Mouse (Mus musculus): ENCODE measurements around the gene Rps19. TPM values are rescaled to one million over a fixed set of nuclear protein-coding genes. Genes with fewer than 3 reads are reported as not detected.

Gene Rps19
- polyA plus RNA-seq, 1 experiment from 2014 or later: 2,343 TPM

- H3K27me3 ChIP-seq: no peaks in the 10 kb centered on the region
- 91% methylated on average over 5 of the region's 5 CpGs for WGBS
- no peaks in the 10 kb centered on the region for H3K9me3 ChIP-seq
- H3K4me1 ChIP-seq (replicated peaks): peaks cover under 1% of the 10 kb centered on the region; the same call in 1 of the 2 replicates
- H3K4me2 ChIP-seq: no peak overlapping the region
- ATAC-seq (ENCODE audit: insufficient number of reproducible peaks, insufficient read depth, low FRiP score, low TSS enrichment, low read depth): no peak
- H3K36me3 ChIP-seq: no peaks in the 10 kb centered on the region
- no peak overlapping the region for H3K9ac ChIP-seq (replicated peaks)
- H3K4me3 ChIP-seq (replicated peaks): no peak overlapping the region
- no peak overlapping the region for H3K27ac ChIP-seq
These were observed 32.4 kb upstream of the Rps19 start for GRCm38 (mm10) chr7:24851596-24852325.

GRCm38 (mm10) chr7:24852557-24853232, 31.5 kb upstream of the Rps19 start:
- H3K4me2 ChIP-seq: no peak overlapping the region
- no peak overlapping the region for H3K4me3 ChIP-seq (replicated peaks)
- H3K9me3 ChIP-seq: no peaks in the 10 kb centered on the region
- no peaks in the 10 kb centered on the region for H3K27me3 ChIP-seq
- H3K36me3 ChIP-seq: no peaks in the 10 kb centered on the region
- ATAC-seq (ENCODE audit: insufficient number of reproducible peaks, insufficient read depth, low FRiP score, low TSS enrichment, low read depth): no peak
- no peaks in the 10 kb centered on the region; the same call in 1 of the 2 replicates for H3K4me1 ChIP-seq (replicated peaks)
- no peak overlapping the region for H3K9ac ChIP-seq (replicated peaks)
- 83% methylated on average over 8 of the region's 8 CpGs for WGBS
- no peak overlapping the region for H3K27ac ChIP-seq

GRCm38 (mm10) chr7:24853233-24853563, 31.0 kb upstream of the Rps19 start:
- Histone ChIP-seq H3K9me3 (no peaks in the 10 kb centered on the region), H3K4me3 (replicated peaks) (no peak overlapping the region), H3K9ac (replicated peaks) (no peak overlapping the region), H3K4me2 (no peak overlapping the region), H3K4me1 (replicated peaks) (no peaks in the 10 kb centered on the region; the same call in 1 of the 2 replicates), H3K27ac (0 out of 2 replicates have a peak overlapping the region, but pooled peaks have one; percentile 56), H3K27me3 (no peaks in the 10 kb centered on the region), H3K36me3 (no peaks in the 10 kb centered on the region)
- ATAC-seq (ENCODE audit: insufficient number of reproducible peaks, insufficient read depth, low FRiP score, low TSS enrichment, low read depth): no peak

GRCm38 (mm10) chr7:24853695-24854094, 30.5 kb upstream of the Rps19 start:
- H3K9ac ChIP-seq (replicated peaks): peak overlapping the region; percentile 24

GRCm38 (mm10) chr7:24856460-24857120, 27.6 kb upstream of the Rps19 start:
- H3K4me2 ChIP-seq: no peak overlapping the region
- no peaks in the 10 kb centered on the region for H3K9me3 ChIP-seq
- no peak overlapping the region for H3K9ac ChIP-seq (replicated peaks)
- H3K36me3 ChIP-seq: no peaks in the 10 kb centered on the region
- H3K27ac ChIP-seq: no peak overlapping the region
- no peak for ATAC-seq (ENCODE audit: insufficient number of reproducible peaks, insufficient read depth, low FRiP score, low TSS enrichment, low read depth)
- no peak overlapping the region for H3K4me3 ChIP-seq (replicated peaks)
- H3K4me1 ChIP-seq (replicated peaks): no peaks in the 10 kb centered on the region; the same call in 1 of the 2 replicates
- H3K27me3 ChIP-seq: no peaks in the 10 kb centered on the region
- WGBS: 60% methylated on average over 6 of the region's 6 CpGs

More at GRCm38 (mm10) chr7:24853695-24854094, 30.5 kb upstream of the Rps19 start:
- 33% methylated on average over 7 of the region's 7 CpGs for WGBS
- ATAC-seq (ENCODE audit: insufficient number of reproducible peaks, insufficient read depth, low FRiP score, low TSS enrichment, low read depth): no peak
- H3K36me3 ChIP-seq: no peaks in the 10 kb centered on the region
- H3K4me3 ChIP-seq (replicated peaks): no peak overlapping the region
- H3K27ac ChIP-seq: peak overlapping the region; percentile 56; the same call in 1 of the 2 replicates
- no peaks in the 10 kb centered on the region for H3K27me3 ChIP-seq
- no peaks in the 10 kb centered on the region for H3K9me3 ChIP-seq
- H3K4me2 ChIP-seq: peak overlapping the region; percentile 24; the same call in 1 of the 2 replicates
- H3K4me1 ChIP-seq (replicated peaks): no peaks in the 10 kb centered on the region; the same call in 1 of the 2 replicates

- H3K4me1 ChIP-seq (replicated peaks): no peaks in the 10 kb centered on the region
- H3K27me3 ChIP-seq: no peaks in the 10 kb centered on the region
- no peaks in the 10 kb centered on the region for H3K36me3 ChIP-seq
- H3K9me3 ChIP-seq: no peaks in the 10 kb centered on the region
- no peak overlapping the region for H3K27ac ChIP-seq
- no peak for ATAC-seq (ENCODE audit: insufficient number of reproducible peaks, insufficient read depth, low FRiP score, low TSS enrichment, low read depth)
- H3K4me3 ChIP-seq (replicated peaks): no peak overlapping the region
- 66% methylated on average over 5 of the region's 5 CpGs for whole genome bisulfite sequencing
- H3K4me2 ChIP-seq: no peak overlapping the region
- H3K9ac ChIP-seq (replicated peaks): no peak overlapping the region
These were observed 24.9 kb upstream of the Rps19 start for GRCm38 (mm10) chr7:24859234-24859633.

GRCm38 (mm10) chr7:24861913-24862312, 22.3 kb upstream of the Rps19 start, which contains the start of gene Gm9844:
Gene Gm9844 (plus strand): TSS chr7:24862213.
- no peaks in the 10 kb centered on the region for H3K4me1 ChIP-seq (replicated peaks)
- no peak within 1 kb of the TSS for H3K27ac ChIP-seq
- WGBS: 88% methylated on average over 7 of the region's 7 CpGs
- H3K4me2 ChIP-seq: no peak within 1 kb of the TSS
- no peaks in the 10 kb centered on the region for H3K36me3 ChIP-seq
- no peaks in the 10 kb centered on the region for H3K9me3 ChIP-seq
- no peak for ATAC-seq (ENCODE audit: insufficient number of reproducible peaks, insufficient read depth, low FRiP score, low TSS enrichment, low read depth)
- no peak within 1 kb of the TSS for H3K4me3 ChIP-seq (replicated peaks)
- 0 out of 2 replicates have a peak, but pooled peaks cover 5% of the 10 kb centered on the region for H3K27me3 ChIP-seq
- no peak within 1 kb of the TSS for H3K9ac ChIP-seq (replicated peaks)

- WGBS: 87% methylated on average over 4 of the region's 4 CpGs
- no peak overlapping the region for H3K27ac ChIP-seq
- ATAC-seq (ENCODE audit: insufficient number of reproducible peaks, insufficient read depth, low FRiP score, low TSS enrichment, low read depth): no peak
- no peak overlapping the region for H3K4me3 ChIP-seq (replicated peaks)
- H3K4me2 ChIP-seq: no peak overlapping the region
- no peaks in the 10 kb centered on the region for H3K36me3 ChIP-seq
- no peaks in the 10 kb centered on the region for H3K4me1 ChIP-seq (replicated peaks)
- H3K27me3 ChIP-seq: 0 out of 2 replicates have a peak, but pooled peaks cover 5% of the 10 kb centered on the region
- H3K9ac ChIP-seq (replicated peaks): no peak overlapping the region
- no peaks in the 10 kb centered on the region for H3K9me3 ChIP-seq
These were observed 21.3 kb upstream of the Rps19 start for GRCm38 (mm10) chr7:24862853-24863252.

GRCm38 (mm10) chr7:24864156-24864555, 20.0 kb upstream of the Rps19 start:
- WGBS: 36% methylated on average over 6 of the region's 6 CpGs
- no peak for ATAC-seq (ENCODE audit: insufficient number of reproducible peaks, insufficient read depth, low FRiP score, low TSS enrichment, low read depth)
- no peaks in the 10 kb centered on the region for H3K4me1 ChIP-seq (replicated peaks)
- H3K9ac ChIP-seq (replicated peaks): no peak overlapping the region
- no peak overlapping the region for H3K27ac ChIP-seq
- H3K36me3 ChIP-seq: no peaks in the 10 kb centered on the region
- H3K4me3 ChIP-seq (replicated peaks): no peak overlapping the region
- H3K4me2 ChIP-seq: no peak overlapping the region
- peaks cover 11% of the 10 kb centered on the region; the same call in 1 of the 2 replicates for H3K27me3 ChIP-seq
- H3K9me3 ChIP-seq: no peaks in the 10 kb centered on the region

- Histone ChIP-seq H3K4me2 (no peak overlapping the region), H3K9ac (replicated peaks) (no peak overlapping the region), H3K4me3 (replicated peaks) (no peak overlapping the region), H3K9me3 (peaks cover 7% of the 10 kb centered on the region; the same call in 1 of the 2 replicates), H3K27ac (no peak overlapping the region), H3K4me1 (replicated peaks) (no peaks in the 10 kb centered on the region), H3K27me3 (peaks cover 24% of the 10 kb centered on the region), H3K36me3 (no peaks in the 10 kb centered on the region)
- 64% methylated on average over 17 of the region's 17 CpGs for WGBS
- ATAC-seq (ENCODE audit: insufficient number of reproducible peaks, insufficient read depth, low FRiP score, low TSS enrichment, low read depth): no peak
These were observed 15.1 kb upstream of the Rps19 start for GRCm38 (mm10) chr7:24869080-24869479.

- H3K4me1 ChIP-seq (replicated peaks): no peaks in the 10 kb centered on the region
- no peak within 1 kb of the TSS for H3K4me3 ChIP-seq (replicated peaks)
- H3K9ac ChIP-seq (replicated peaks): no peak within 1 kb of the TSS
- no peaks in the 10 kb centered on the region for H3K36me3 ChIP-seq
- 47% methylated on average over 41 of the region's 41 CpGs for WGBS
- H3K9me3 ChIP-seq: peaks cover 7% of the 10 kb centered on the region; the same call in 1 of the 2 replicates
- H3K4me2 ChIP-seq: no peak within 1 kb of the TSS
- no peak within 1 kb of the TSS for H3K27ac ChIP-seq
- ATAC-seq (ENCODE audit: insufficient number of reproducible peaks, insufficient read depth, low FRiP score, low TSS enrichment, low read depth): no peak
- H3K27me3 ChIP-seq: peaks cover 24% of the 10 kb centered on the region
These were observed 14.5 kb upstream of the Rps19 start, which contains the start of the genes Lypd4 and Dmrtc2 for GRCm38 (mm10) chr7:24869532-24870165. Gene Lypd4 (minus strand): TSS chr7:24869941. Gene Dmrtc2 (plus strand): TSS chr7:24870057.
